Mouse (Mus musculus) CH12.LX (cell line): ENCODE results near the gene Gp9. TPM values are rescaled to one million over a fixed set of nuclear protein-coding genes. Genes with fewer than 3 reads are reported as not detected.

Experiments used
- DNase-seq: peaks from one replicate; pipeline ENCODE4 v3.0.0-alpha.2; 2013; ENCODE audit errors: extremely low read depth
- H3K27ac ChIP-seq: 2 replicates; pipeline ENCODE4 v1.5.1; 2012; ENCODE audit warnings: low read depth, mild to moderate bottlenecking, control low read depth, moderate library complexity; ENCODE audit not compliant: insufficient read depth
- H3K27me3 ChIP-seq: replicated peaks from 2 replicates; pipeline ENCODE3; 2012; ENCODE audit warnings: inconsistent platforms
- H3K36me3 ChIP-seq, 2 experiments: replicated peaks in 1 of 2; 2 replicates each; pipeline versions ENCODE3 to v1.6.1; 2012; ENCODE audit warnings: inconsistent platforms in 1 of 2, low read length in 1 of 2, mild to moderate bottlenecking in 1 of 2, mixed read lengths in 1 of 2, moderate library complexity in 1 of 2; ENCODE audit not compliant: control insufficient read depth in 1 of 2, insufficient read depth in 1 of 2
- H3K4me1 ChIP-seq, 2 experiments: 2 replicates each; pipeline ENCODE4 v1.6.1; 2012; ENCODE audit warnings: inconsistent platforms in 1 of 2, moderate library complexity in 1 of 2; ENCODE audit not compliant: insufficient read depth in 2 of 2, control insufficient read depth in 1 of 2
- H3K4me2 ChIP-seq: 2 replicates; pipeline ENCODE4 v1.6.1; 2012; ENCODE audit warnings: low read depth, mild to moderate bottlenecking, control low read depth; ENCODE audit not compliant: poor library complexity, insufficient read depth, severe bottlenecking
- H3K4me3 ChIP-seq, 3 experiments: fragments of 150-350 bp in 1 of 3; sonication (generic) in 1 of 3; replicated peaks in 1 of 3; 2 replicates each; pipeline versions ENCODE3 to v1.5.1; 2011 to 2012; ENCODE audit warnings: low read depth in 2 of 3, low read length in 2 of 3, mild to moderate bottlenecking in 2 of 3, moderate library complexity in 2 of 3, control low read depth in 1 of 3, improper control_type of control experiment in 1 of 3, inconsistent platforms in 1 of 3, mixed read lengths in 1 of 3; ENCODE audit not compliant: poor library complexity in 1 of 3
- H3K79me2 ChIP-seq: replicated peaks from 2 replicates; pipeline ENCODE4 v1.6.1; 2012; ENCODE audit warnings: mild to moderate bottlenecking, moderate library complexity; ENCODE audit not compliant: control insufficient read depth, poor library complexity, insufficient read depth, severe bottlenecking; ENCODE audit errors: extremely low read depth
- H3K9ac ChIP-seq: 2 replicates; pipeline ENCODE4 v1.6.1; 2012; ENCODE audit warnings: low read depth, mild to moderate bottlenecking, control low read depth, moderate library complexity; ENCODE audit not compliant: insufficient read depth
- H3K9me3 ChIP-seq: replicated peaks from 2 replicates; pipeline ENCODE3; 2012; ENCODE audit warnings: low read length, inconsistent platforms, mixed read lengths
- CHD2 ChIP-seq: IDR thresholded peaks from 2 replicates; pipeline ENCODE4 v1.6.1; 2011; ENCODE audit warnings: low read length, improper control_type of control experiment
- CTCF ChIP-seq, 2 experiments: IDR thresholded peaks in 1 of 2; conservative IDR thresholded peaks in 1 of 2; 2 replicates each; pipeline ENCODE4 v1.5.1; 2011 to 2012; ENCODE audit warnings: low read depth in 2 of 2, low read length in 2 of 2, improper control_type of control experiment in 1 of 2, inconsistent platforms in 1 of 2, mild to moderate bottlenecking in 1 of 2, moderate library complexity in 1 of 2
- E2F4 ChIP-seq: IDR thresholded peaks from 2 replicates; pipeline ENCODE4 v1.6.1; 2011; ENCODE audit warnings: low read depth, low read length, improper control_type of control experiment; ENCODE audit not compliant: insufficient replicate concordance
- EP300 ChIP-seq: IDR thresholded peaks from 2 replicates; pipeline ENCODE4 v1.6.1; 2011; ENCODE audit warnings: low read length, improper control_type of control experiment
- ETS1 ChIP-seq: conservative IDR thresholded peaks from 2 replicates; pipeline ENCODE4 v1.6.1; 2012; ENCODE audit warnings: low read depth, mild to moderate bottlenecking, inconsistent platforms, low read length, improper control_type of control experiment, moderate library complexity
- HCFC1 ChIP-seq: IDR thresholded peaks from 2 replicates; pipeline ENCODE4 v1.6.1; 2012; ENCODE audit warnings: low read depth, mild to moderate bottlenecking, inconsistent platforms, low read length, improper control_type of control experiment
- MAFK ChIP-seq: IDR thresholded peaks from 2 replicates; pipeline ENCODE4 v1.6.1; 2011; ENCODE audit warnings: low read length, improper control_type of control experiment; ENCODE audit not compliant: insufficient replicate concordance
- MAX ChIP-seq: IDR thresholded peaks from 2 replicates; pipeline ENCODE4 v1.6.1; 2011; ENCODE audit warnings: low read length, improper control_type of control experiment
- MEF2A ChIP-seq: IDR thresholded peaks from 2 replicates; pipeline ENCODE4 v1.6.1; 2014; ENCODE audit warnings: low read depth, mild to moderate bottlenecking, inconsistent platforms, low read length, improper control_type of control experiment, borderline replicate concordance
- NELFE ChIP-seq: IDR thresholded peaks from 2 replicates; pipeline ENCODE4 v1.6.1; 2011; ENCODE audit warnings: low read depth, low read length, improper control_type of control experiment
- POLR2A ChIP-seq: IDR thresholded peaks from 2 replicates; pipeline ENCODE4 v1.6.1; 2011; ENCODE audit warnings: low read depth, mild to moderate bottlenecking, improper control_type of control experiment, low read length
- POLR2AphosphoS2 ChIP-seq: IDR thresholded peaks from 2 replicates; pipeline ENCODE4 v1.6.1; 2011; ENCODE audit warnings: low read depth, low read length, improper control_type of control experiment
- RCOR1 ChIP-seq: conservative IDR thresholded peaks from 2 replicates; pipeline ENCODE4 v1.6.1; 2012; ENCODE audit warnings: low read depth, mild to moderate bottlenecking, inconsistent platforms, low read length, improper control_type of control experiment
- TCF12 ChIP-seq: IDR thresholded peaks from 2 replicates; pipeline ENCODE4 v1.6.1; 2014; ENCODE audit warnings: low read depth, mild to moderate bottlenecking, inconsistent platforms, low read length, improper control_type of control experiment
- UBTF ChIP-seq: IDR thresholded peaks from 2 replicates; pipeline ENCODE4 v1.6.1; 2012; ENCODE audit warnings: low read depth, mild to moderate bottlenecking, inconsistent platforms, low read length, improper control_type of control experiment, moderate library complexity
- USF1 ChIP-seq: IDR thresholded peaks from 2 replicates; pipeline ENCODE4 v1.6.1; 2014; ENCODE audit warnings: low read depth, mild to moderate bottlenecking, inconsistent platforms, low read length, improper control_type of control experiment
- ZKSCAN1 ChIP-seq: IDR thresholded peaks from 2 replicates; pipeline ENCODE4 v1.6.1; 2012; ENCODE audit warnings: low read depth, inconsistent platforms, low read length, improper control_type of control experiment, borderline replicate concordance
- ZMIZ1 ChIP-seq: IDR thresholded peaks from 2 replicates; pipeline ENCODE4 v1.6.1; 2012; ENCODE audit warnings: low read depth, mild to moderate bottlenecking, inconsistent platforms, low read length, improper control_type of control experiment
- dilution Hi-C: fragments of 300-500 bp; cut with MboI; formaldehyde crosslinking; loops from 2 replicates; pipeline ENCODE4 v1.14.3; 2020; ENCODE audit warnings: low sequenced_read_pairs; ENCODE audit not compliant: extremely low pct_unique_long_range_greater_than_20kb, extremely low pct_ligation_motif_present
- in situ Hi-C: fragments of 300-500 bp; cut with MboI; formaldehyde crosslinking; loops from 3 replicates; pipeline ENCODE4 v1.14.3; 2019; ENCODE audit warnings: low sequenced_read_pairs, low pct_ligation_motif_present, low pct_unique_long_range_greater_than_20kb, mixed read lengths
- polyA plus RNA-seq: library from polyadenylated mRNA; unstranded; fragments of >175 nt; gene quantifications from 2 replicates; pipeline ENCODE4 v1.2.1, GENCODE M21; 2012; ENCODE audit warnings: low read depth; ENCODE audit not compliant: insufficient read length
- total RNA-seq, 2 experiments: library from RNA; depleted of rRNA; stranded (reverse); fragments of 300-350 nt in 1 of 2; fragments of >200 nt in 1 of 2; gene quantifications; 2 replicates each; pipeline ENCODE4 v1.2.3; 2012 to 2014

Gp9 gene
- total and polyA plus RNA-seq, 3 experiments, result not detected

DNA sequence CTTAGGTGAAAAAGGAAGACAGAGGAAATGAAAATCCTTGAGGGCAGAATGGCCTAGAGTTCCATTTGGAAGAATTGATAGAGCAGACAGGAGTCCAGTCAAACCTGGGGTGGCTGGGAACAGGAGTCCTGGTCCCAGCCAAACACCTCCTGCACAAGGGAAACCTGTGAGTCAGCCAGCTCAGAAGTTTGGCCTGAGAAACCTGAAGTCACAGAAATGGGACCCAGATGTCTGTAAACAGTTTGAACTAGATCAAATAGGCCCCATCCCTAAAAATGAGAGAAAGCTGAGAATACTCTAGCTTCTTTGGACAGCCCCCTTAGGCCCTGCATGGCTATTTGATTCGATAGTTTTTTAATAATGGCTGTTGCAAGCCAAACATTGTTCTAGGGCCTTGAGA lies 34.8 kb downstream of the Gp9 start:
- in situ Hi-C loops, result no loop called here
- no peak for DNase-seq
- no peak overlapping the region for H3K27ac ChIP-seq
- dilution Hi-C loops, result no loop called here
- H3K9me3 ChIP-seq, result no peaks in the 10 kb centered on the region
- H3K4me3 ChIP-seq, result no peak overlapping the region
- no peaks in the 10 kb centered on the region for H3K27me3 ChIP-seq
- H3K9ac ChIP-seq, result no peak overlapping the region
- peaks cover 10 to 40% of the 10 kb centered on the region in 2 experiments; a peak in 3 of 4 replicates for H3K4me1 ChIP-seq
- no peak overlapping the region for H3K4me2 ChIP-seq
- TF ChIP-seq EP300, result no peak
- TF ChIP-seq CTCF (conservative IDR thresholded peaks at IDR 0.05 in 1 of 2, IDR thresholded peaks at IDR 0.05 in 1 of 2; ENCODE audit: low read depth in 2 of 2, low read length in 2 of 2), result no peak
- no peak for TF ChIP-seq MAX
- no peak for TF ChIP-seq HCFC1
- no peak for TF ChIP-seq ETS1
- no peak for TF ChIP-seq ZKSCAN1
- TF ChIP-seq RCOR1, result no peak
- no peak for TF ChIP-seq NELFE
- peaks cover 26 to 57% of the 10 kb centered on the region in 2 experiments for H3K36me3 ChIP-seq
- peaks cover 24% of the 10 kb centered on the region for H3K79me2 ChIP-seq

- H3K9ac ChIP-seq, result no peak overlapping the region
- H3K27me3 ChIP-seq, result no peaks in the 10 kb centered on the region
- DNase-seq, result no peak
- dilution Hi-C loops (no loop called here), in situ Hi-C loops (no loop called here)
- peaks cover 43 to 70% of the 10 kb centered on the region in 2 experiments for H3K36me3 ChIP-seq
- no peak overlapping the region for H3K27ac ChIP-seq
- peaks cover 9% of the 10 kb centered on the region for H3K79me2 ChIP-seq
- no peak overlapping the region for H3K4me3 ChIP-seq
- no peak overlapping the region for H3K4me2 ChIP-seq
- TF ChIP-seq MAFK, result no peak
- TF ChIP-seq POLR2A, result no peak
- no peak for TF ChIP-seq EP300
- TF ChIP-seq CTCF (conservative IDR thresholded peaks at IDR 0.05 in 1 of 2, IDR thresholded peaks at IDR 0.05 in 1 of 2; ENCODE audit: low read depth in 2 of 2, low read length in 2 of 2), result no peak
- TF ChIP-seq CHD2, result no peak
- TF ChIP-seq E2F4, result no peak
- TF ChIP-seq MEF2A, result no peak
- TF ChIP-seq USF1, result no peak
- TF ChIP-seq RCOR1, result no peak
- no peak for TF ChIP-seq UBTF
- TF ChIP-seq TCF12, result no peak
- no peak for TF ChIP-seq NELFE
- TF ChIP-seq ZMIZ1, result no peak
- TF ChIP-seq ETS1, result no peak
- TF ChIP-seq POLR2AphosphoS2, result no peak
- no peaks in the 10 kb centered on the region for H3K9me3 ChIP-seq
- peaks cover 3 to 22% of the 10 kb centered on the region in 2 experiments; a peak in 3 of 4 replicates for H3K4me1 ChIP-seq
These were observed 36.6 kb downstream of the Gp9 start for GRCm38 (mm10) chr6:87814486-87814885.
